Mouse (Mus musculus) limb, embryonic 14.5 days (tissue): Measurements from ENCODE around the gene Rpl31. TPM values are rescaled to one million over a fixed set of nuclear protein-coding genes. Genes with fewer than 3 reads are reported as not detected.

Experiments used
- ATAC-seq: fragments of 200-750 bp; cut with Nextera tagmentation; 2 replicates; pipeline ENCODE4 v1.8.0; 2017; ENCODE audit warnings: low read depth, moderate number of reproducible peaks, moderate TSS enrichment; ENCODE audit not compliant: low FRiP score
- DNase-seq: peaks from one replicate; pipeline ENCODE4 v3.0.0-alpha.2; 2015; ENCODE audit warnings: low spot score
- H3K27ac ChIP-seq: fragments of 300-500 bp; sonication (generic); replicated peaks from 2 replicates; pipeline ENCODE4 v1.5.1; 2014; ENCODE audit warnings: low read depth, mild to moderate bottlenecking, low read length, moderate library complexity, mixed read lengths
- H3K27me3 ChIP-seq: fragments of 300-500 bp; sonication (generic); 2 replicates; pipeline ENCODE4 v1.6.1; 2014; ENCODE audit warnings: low read length, mixed read lengths; ENCODE audit not compliant: control insufficient read depth, insufficient read depth
- H3K36me3 ChIP-seq: fragments of 300-500 bp; sonication (generic); 2 replicates; pipeline ENCODE4 v1.6.1; 2014; ENCODE audit warnings: mild to moderate bottlenecking, low read length, moderate library complexity, mixed read lengths; ENCODE audit not compliant: control insufficient read depth, insufficient read depth
- H3K4me1 ChIP-seq: fragments of 300-500 bp; sonication (generic); 2 replicates; pipeline ENCODE4 v1.6.1; 2014; ENCODE audit warnings: antibody characterized with exemption, low read length, mixed read lengths; ENCODE audit not compliant: control insufficient read depth, insufficient read depth
- H3K4me2 ChIP-seq: fragments of 300-500 bp; sonication (generic); replicated peaks from 2 replicates; pipeline ENCODE4 v1.6.1; 2014; ENCODE audit warnings: low read depth, mild to moderate bottlenecking, low read length, moderate library complexity; ENCODE audit not compliant: severe bottlenecking
- H3K4me3 ChIP-seq: fragments of 300-500 bp; sonication (generic); replicated peaks from 2 replicates; pipeline ENCODE4 v1.5.1; 2014; ENCODE audit warnings: low read length
- H3K9ac ChIP-seq: fragments of 300-500 bp; sonication (generic); 2 replicates; pipeline ENCODE4 v1.6.1; 2014; ENCODE audit warnings: mild to moderate bottlenecking, low read depth, low read length, moderate library complexity; ENCODE audit not compliant: severe bottlenecking
- H3K9me3 ChIP-seq: fragments of 300-500 bp; sonication (generic); 2 replicates; pipeline ENCODE4 v1.6.1; 2016; ENCODE audit warnings: low read length; ENCODE audit not compliant: control insufficient read depth
- POLR2A ChIP-seq: fragments of 200-500 bp; IDR thresholded peaks from 2 replicates; pipeline ENCODE4 v1.8.0; 2012; ENCODE audit warnings: inconsistent platforms, mild to moderate bottlenecking, moderate library complexity, borderline replicate concordance; ENCODE audit not compliant: insufficient read depth, insufficient read length; ENCODE audit errors: extremely low read depth
- WGBS: fragments of 180-500 bp; shearing (Covaris S2); extraction: QIAGEN DNeasy Blood & Tissue Kit; methylation state at CpG from one replicate; pipeline ENCODE4 v1.1.7; 2014; 5-methylcytosine and 5-hydroxymethylcytosine counted together
- polyA plus RNA-seq, 2 experiments: library from polyadenylated mRNA; depleted of rRNA in 1 of 2; stranded (reverse) in 1 of 2; unstranded in 1 of 2; fragments of >200 nt; fragmentation: Nextera tagmentation in 1 of 2; extraction: Ambion mirVana in 1 of 2; gene quantifications; 2 replicates each; pipeline versions ENCODE4 v1.2.1 to v1.2.3; 2012 to 2014

The Rpl31 gene
- polyA plus RNA-seq, 2 experiments: 802 to 2,613 TPM

- no peak for ATAC-seq
- TF ChIP-seq POLR2A: no peak
These were observed 11.4 kb downstream of the Rpl31 start for GRCm38 (mm10) chr1:39379021-39379420.

GRCm38 (mm10) chr1:39381017-39381416, 13.4 kb downstream of the Rpl31 start:
- H3K9ac ChIP-seq: no peak overlapping the region
- no peaks in the 10 kb centered on the region for H3K4me1 ChIP-seq
- no peaks in the 10 kb centered on the region for H3K9me3 ChIP-seq
- no peak overlapping the region for H3K27ac ChIP-seq
- DNase-seq (no peak), ATAC-seq (no peak)
- no peak overlapping the region for H3K4me2 ChIP-seq
- no peaks in the 10 kb centered on the region for H3K27me3 ChIP-seq
- no peak for TF ChIP-seq POLR2A
- H3K4me3 ChIP-seq: no peak overlapping the region
- peaks cover 4% of the 10 kb centered on the region; the same call in 1 of the 2 replicates for H3K36me3 ChIP-seq
- WGBS: 87% methylated on average over 9 of the region's 9 CpGs

More at GRCm38 (mm10) chr1:39379021-39379420, 11.4 kb downstream of the Rpl31 start:
- DNase-seq: no peak
- H3K36me3 ChIP-seq: peaks cover 9% of the 10 kb centered on the region
- WGBS: 65% methylated on average over 5 of the region's 5 CpGs
- H3K9me3 ChIP-seq: no peaks in the 10 kb centered on the region
- H3K4me1 ChIP-seq: no peaks in the 10 kb centered on the region
- no peak overlapping the region for H3K9ac ChIP-seq
- H3K4me3 ChIP-seq: no peak overlapping the region
- no peak overlapping the region for H3K27ac ChIP-seq
- H3K4me2 ChIP-seq: no peak overlapping the region
- H3K27me3 ChIP-seq: no peaks in the 10 kb centered on the region

GRCm38 (mm10) chr1:39384914-39385313, 17.3 kb downstream of the Rpl31 start:
- no peak for TF ChIP-seq POLR2A
- ATAC-seq: no peak
- 89% methylated on average over 9 of the region's 9 CpGs for WGBS

GRCm38 (mm10) chr1:39386456-39386855, 18.8 kb downstream of the Rpl31 start:
- ATAC-seq (no peak), DNase-seq (no peak)
- Histone ChIP-seq H3K4me3 (no peak overlapping the region), H3K9ac (no peak overlapping the region), H3K36me3 (peaks cover 7% of the 10 kb centered on the region; the same call in 1 of the 2 replicates), H3K4me2 (no peak overlapping the region), H3K27me3 (no peaks in the 10 kb centered on the region), H3K9me3 (no peaks in the 10 kb centered on the region), H3K27ac (no peak overlapping the region), H3K4me1 (no peaks in the 10 kb centered on the region)
- TF ChIP-seq POLR2A: no peak
- WGBS: 56% methylated on average over 3 of the region's 3 CpGs

More at GRCm38 (mm10) chr1:39384914-39385313, 17.3 kb downstream of the Rpl31 start:
- DNase-seq: no peak
- Histone ChIP-seq H3K9ac (no peak overlapping the region), H3K4me1 (no peaks in the 10 kb centered on the region), H3K4me3 (no peak overlapping the region), H3K36me3 (peaks cover 7% of the 10 kb centered on the region; the same call in 1 of the 2 replicates), H3K27me3 (no peaks in the 10 kb centered on the region), H3K9me3 (no peaks in the 10 kb centered on the region), H3K4me2 (no peak overlapping the region), H3K27ac (no peak overlapping the region)

GRCm38 (mm10) chr1:39387497-39387896, 19.9 kb downstream of the Rpl31 start:
- Histone ChIP-seq H3K4me1 (no peaks in the 10 kb centered on the region), H3K27ac (no peak overlapping the region), H3K9me3 (no peaks in the 10 kb centered on the region), H3K27me3 (no peaks in the 10 kb centered on the region), H3K4me3 (no peak overlapping the region), H3K4me2 (no peak overlapping the region), H3K36me3 (peaks cover 7% of the 10 kb centered on the region; the same call in 1 of the 2 replicates), H3K9ac (no peak overlapping the region)
- 81% methylated on average over 4 of the region's 4 CpGs for WGBS
- ATAC-seq: no peak
- no peak for DNase-seq
- no peak for TF ChIP-seq POLR2A

GRCm38 (mm10) chr1:39388163-39388562, 20.5 kb downstream of the Rpl31 start:
- TF ChIP-seq POLR2A: no peak
- ATAC-seq: no peak

More at GRCm38 (mm10) chr1:39388163-39388562, 20.5 kb downstream of the Rpl31 start:
- Histone ChIP-seq H3K9ac (no peak overlapping the region), H3K27ac (no peak overlapping the region), H3K27me3 (no peaks in the 10 kb centered on the region), H3K4me3 (no peak overlapping the region), H3K4me2 (no peak overlapping the region), H3K9me3 (no peaks in the 10 kb centered on the region), H3K36me3 (peaks cover 7% of the 10 kb centered on the region; the same call in 1 of the 2 replicates), H3K4me1 (no peaks in the 10 kb centered on the region)
- 75% methylated on average over 2 of the region's 2 CpGs for WGBS
- DNase-seq: no peak
